Mouse (Mus musculus): ENCODE measurements around the gene Slco1a6. TPM values are rescaled to one million over a fixed set of nuclear protein-coding genes. Genes with fewer than 3 reads are reported as not detected.
"Not testable (repeated sequence)": the region's sequence is repeated elsewhere in the genome, so short reads cannot be mapped to it uniquely, and the experiment has no call there.

Gene Slco1a6
- under 1 TPM in 1 of 4 experiments, not detected in 3; 0.83 TPM for total RNA-seq (2022)

- DNase-seq (ENCODE audit: low spot score in 2 of 2), result no peak
Measured at GRCm38 (mm10) chr6:142208421-142208820, at the start of gene Slco1a6. Slco1a6 (minus strand) TSS chr6:142208521.

- DNase-seq (ENCODE audit: low spot score in 2 of 2), result not testable (repeated sequence)
Measured at GRCm38 (mm10) chr6:142250738-142251307, 42.5 kb upstream of the Slco1a6 start.

- no peak for DNase-seq (ENCODE audit: low spot score in 2 of 2)
Measured at GRCm38 (mm10) chr6:142245065-142245464, 36.7 kb upstream of the Slco1a6 start.

GRCm38 (mm10) chr6:142239468-142239867 lies 31.1 kb upstream of the Slco1a6 start:
- no peak for DNase-seq (ENCODE audit: low spot score in 2 of 2)

GRCm38 (mm10) chr6:142220138-142220537 lies 11.8 kb upstream of the Slco1a6 start:
- DNase-seq (ENCODE audit: low spot score in 2 of 2), result no peak

GRCm38 (mm10) chr6:142211821-142212220 lies 3.5 kb upstream of the Slco1a6 start:
- no peak for DNase-seq (ENCODE audit: low spot score in 2 of 2)

GRCm38 (mm10) chr6:142209749-142210148 lies 1.4 kb upstream of the Slco1a6 start:
- no peak for DNase-seq (ENCODE audit: low spot score in 2 of 2)

- DNase-seq (ENCODE audit: low spot score in 2 of 2), result no peak
Measured at GRCm38 (mm10) chr6:142200524-142200923, 7.8 kb downstream of the Slco1a6 start.

- no peak for DNase-seq (ENCODE audit: low spot score in 2 of 2)
Measured at GRCm38 (mm10) chr6:142194245-142194644, 14.1 kb downstream of the Slco1a6 start.

- no peak for DNase-seq (ENCODE audit: low spot score in 2 of 2)
Measured at GRCm38 (mm10) chr6:142191962-142192361, 16.4 kb downstream of the Slco1a6 start.

- DNase-seq (ENCODE audit: low spot score in 2 of 2), result no peak
Measured at GRCm38 (mm10) chr6:142187426-142187825, 20.9 kb downstream of the Slco1a6 start.

- DNase-seq (ENCODE audit: low spot score in 2 of 2), result no peak
Measured at GRCm38 (mm10) chr6:142185868-142186415, 22.4 kb downstream of the Slco1a6 start.

GRCm38 (mm10) chr6:142163406-142163805 lies 44.9 kb downstream of the Slco1a6 start:
- DNase-seq (ENCODE audit: low spot score in 2 of 2), result no peak

- no peak for DNase-seq (ENCODE audit: low spot score in 2 of 2)
Measured at GRCm38 (mm10) chr6:142161171-142161570, 47.1 kb downstream of the Slco1a6 start.

GRCm38 (mm10) chr6:142154081-142154480 lies 54.2 kb downstream of the Slco1a6 start:
- peak; percentile 37 to 40 for DNase-seq (ENCODE audit: low spot score in 2 of 2)

GRCm38 (mm10) chr6:142148371-142148770 lies 60.0 kb downstream of the Slco1a6 start:
- no peak for DNase-seq (ENCODE audit: low spot score in 2 of 2)

GRCm38 (mm10) chr6:142111667-142112305 lies 96.5 kb downstream of the Slco1a6 start:
- no peak for DNase-seq (ENCODE audit: low spot score in 2 of 2)

- DNase-seq (ENCODE audit: low spot score in 2 of 2), result no peak
Measured at GRCm38 (mm10) chr6:142091126-142091525, 117.2 kb downstream of the Slco1a6 start.

- not testable (repeated sequence) for DNase-seq (ENCODE audit: low spot score in 2 of 2)
Measured at GRCm38 (mm10) chr6:142058281-142058680, 150.0 kb downstream of the Slco1a6 start.

GRCm38 (mm10) chr6:142047689-142048088 lies 160.6 kb downstream of the Slco1a6 start:
- DNase-seq (ENCODE audit: low spot score in 2 of 2), result no peak

GRCm38 (mm10) chr6:142045746-142046145 lies 162.6 kb downstream of the Slco1a6 start:
- no peak for DNase-seq (ENCODE audit: low spot score in 2 of 2)

GRCm38 (mm10) chr6:142041896-142042295 lies 166.4 kb downstream of the Slco1a6 start:
- DNase-seq (ENCODE audit: low spot score in 2 of 2), result no peak
